Mouse (Mus musculus) heart, embryonic 16.5 days (tissue): ENCODE results near the gene Bub1b. TPM values are rescaled to one million over a fixed set of nuclear protein-coding genes. Genes with fewer than 3 reads are reported as not detected.

Experiments
- ATAC-seq: fragments of 200-750 bp; cut with Nextera tagmentation; replicated peaks from 2 replicates; pipeline ENCODE4 v1.8.0; 2017; ENCODE audit warnings: moderate number of reproducible peaks; ENCODE audit not compliant: insufficient read depth, low FRiP score; ENCODE audit errors: extremely low read depth
- H3K27ac ChIP-seq: fragments of 300-500 bp; sonication (generic); 2 replicates; pipeline ENCODE4 v1.5.1; 2014; ENCODE audit warnings: mild to moderate bottlenecking, low read length, control low read depth, moderate library complexity
- H3K27me3 ChIP-seq: fragments of 300-500 bp; sonication (generic); 2 replicates; pipeline ENCODE4 v1.6.1; 2014; ENCODE audit warnings: low read length, mixed read lengths; ENCODE audit not compliant: control insufficient read depth, insufficient read depth
- H3K36me3 ChIP-seq: fragments of 300-500 bp; sonication (generic); 2 replicates; pipeline ENCODE4 v1.6.1; 2014; ENCODE audit not compliant: control insufficient read depth, insufficient read depth
- H3K4me1 ChIP-seq: fragments of 300-500 bp; sonication (generic); 2 replicates; pipeline ENCODE4 v1.6.1; 2014; ENCODE audit warnings: low read length, mixed read lengths; ENCODE audit not compliant: control insufficient read depth, insufficient read depth
- H3K4me2 ChIP-seq: fragments of 300-500 bp; sonication (generic); 2 replicates; pipeline ENCODE4 v1.6.1; 2014; ENCODE audit warnings: low read depth, mild to moderate bottlenecking, control low read depth, low read length
- H3K4me3 ChIP-seq: fragments of 300-500 bp; sonication (generic); 2 replicates; pipeline ENCODE4 v1.5.1; 2014; ENCODE audit warnings: mild to moderate bottlenecking, control low read depth, low read length
- H3K9ac ChIP-seq: fragments of 300-500 bp; sonication (generic); 2 replicates; pipeline ENCODE4 v1.6.1; 2014; ENCODE audit warnings: low read length, control low read depth
- H3K9me3 ChIP-seq: fragments of 300-500 bp; sonication (generic); replicated peaks from 2 replicates; pipeline ENCODE4 v1.6.1; 2016; ENCODE audit warnings: low read length; ENCODE audit not compliant: control insufficient read depth
- WGBS: fragments of 180-500 bp; shearing (Covaris S2); extraction: QIAGEN DNeasy Blood & Tissue Kit; methylation state at CpG from one replicate; pipeline ENCODE4 v1.1.7; 2014; 5-methylcytosine and 5-hydroxymethylcytosine counted together
- polyA plus RNA-seq: library from polyadenylated mRNA; unstranded; fragments of >200 nt; fragmentation: Nextera tagmentation; extraction: Ambion mirVana; gene quantifications from 2 replicates; pipeline ENCODE4 v1.2.1, GENCODE M21; 2015

Bub1b gene
- polyA plus RNA-seq, 1 experiment from 2014 or later: 78.4 TPM

DNA sequence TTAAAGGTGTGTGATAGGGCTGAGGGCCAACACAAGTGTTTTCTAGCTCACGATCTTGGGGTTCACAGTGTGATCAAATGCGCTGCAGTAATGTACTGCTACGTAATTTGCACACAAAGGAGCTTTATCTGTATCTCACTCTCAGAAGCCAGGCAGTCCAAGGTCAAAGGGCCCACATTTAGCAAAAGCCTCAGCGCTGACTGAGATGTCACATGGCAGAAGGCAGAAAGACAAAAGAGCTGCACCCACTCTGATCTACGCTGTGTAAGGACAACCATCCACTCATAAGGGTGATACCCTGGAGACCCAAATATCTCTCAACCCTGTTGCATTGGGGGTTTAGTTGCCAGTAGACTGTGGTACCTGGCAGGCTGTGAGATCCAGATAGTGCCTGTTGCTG is 69.2 kb downstream of the Bub1b start:
- no peaks in the 10 kb centered on the region for H3K9me3 ChIP-seq
- no peaks in the 10 kb centered on the region for H3K36me3 ChIP-seq
- H3K27ac ChIP-seq: peak overlapping the region; percentile 74
- H3K4me1 ChIP-seq: peaks cover 58% of the 10 kb centered on the region
- no peak overlapping the region for H3K9ac ChIP-seq
- no peak overlapping the region for H3K4me3 ChIP-seq
- no peak for ATAC-seq
- no peaks in the 10 kb centered on the region; the same call in 1 of the 2 replicates for H3K27me3 ChIP-seq
- H3K4me2 ChIP-seq: no peak overlapping the region
- WGBS: 23% methylated on average over 5 of the region's 5 CpGs

DNA sequence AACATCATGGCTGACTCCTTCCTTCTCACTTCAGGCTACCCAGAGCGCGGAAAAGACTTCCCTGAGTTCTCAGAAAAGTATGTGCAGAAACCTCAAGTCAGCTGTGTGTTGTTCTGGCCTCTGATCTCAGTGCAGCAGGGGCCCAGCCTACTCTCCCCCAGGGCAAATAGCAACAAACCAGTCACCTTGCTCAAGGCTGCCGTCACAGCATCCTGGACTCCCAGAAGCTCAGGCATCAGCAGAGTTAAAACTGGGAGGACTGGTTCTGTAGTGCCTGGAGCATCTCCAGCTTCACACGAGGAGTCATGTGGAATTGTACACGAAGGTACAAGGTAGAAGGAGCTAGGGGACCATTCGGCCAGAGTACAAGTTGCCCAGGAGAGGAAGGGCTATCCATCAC is 71.2 kb downstream of the Bub1b start:
- Histone ChIP-seq H3K9ac (no peak overlapping the region), H3K4me3 (no peak overlapping the region), H3K27me3 (peaks cover 3% of the 10 kb centered on the region), H3K27ac (peak overlapping the region; percentile 76; the same call in 1 of the 2 replicates), H3K36me3 (no peaks in the 10 kb centered on the region), H3K4me2 (no peak overlapping the region), H3K9me3 (no peaks in the 10 kb centered on the region), H3K4me1 (peaks cover 46% of the 10 kb centered on the region)
- no peak for ATAC-seq
- 64% methylated on average over 6 of the region's 6 CpGs for WGBS

DNA sequence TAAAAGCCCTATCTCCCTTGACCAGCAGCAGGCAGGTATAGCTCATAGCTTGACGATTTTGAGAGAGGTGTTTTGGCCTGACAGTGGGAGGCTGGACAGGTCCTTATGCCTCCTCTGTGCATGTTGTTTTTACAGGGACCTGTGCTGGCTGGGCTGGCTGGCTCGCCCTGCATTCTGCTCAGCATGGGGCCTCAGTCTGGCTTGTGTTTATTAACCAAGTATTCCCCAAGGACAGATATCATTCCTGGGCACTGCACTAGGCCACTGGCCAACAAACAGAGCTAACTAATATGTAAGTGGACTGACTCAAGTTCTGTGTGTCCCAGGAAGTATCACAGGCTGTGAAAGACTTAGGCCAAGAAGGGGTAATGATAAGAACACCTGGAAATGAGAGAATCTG is 71.8 kb downstream of the Bub1b start:
- Histone ChIP-seq H3K4me3 (no peak overlapping the region), H3K9me3 (no peaks in the 10 kb centered on the region), H3K27me3 (peaks cover 7% of the 10 kb centered on the region), H3K27ac (peak overlapping the region; percentile 76), H3K4me1 (peaks cover 40% of the 10 kb centered on the region), H3K9ac (0 out of 2 replicates have a peak overlapping the region, but pooled peaks have one; percentile 21), H3K36me3 (no peaks in the 10 kb centered on the region), H3K4me2 (no peak overlapping the region)
- 31% methylated on average over 2 of the region's 2 CpGs for WGBS
- ATAC-seq: peak; percentile 67; the same call in 1 of the 2 replicates

DNA sequence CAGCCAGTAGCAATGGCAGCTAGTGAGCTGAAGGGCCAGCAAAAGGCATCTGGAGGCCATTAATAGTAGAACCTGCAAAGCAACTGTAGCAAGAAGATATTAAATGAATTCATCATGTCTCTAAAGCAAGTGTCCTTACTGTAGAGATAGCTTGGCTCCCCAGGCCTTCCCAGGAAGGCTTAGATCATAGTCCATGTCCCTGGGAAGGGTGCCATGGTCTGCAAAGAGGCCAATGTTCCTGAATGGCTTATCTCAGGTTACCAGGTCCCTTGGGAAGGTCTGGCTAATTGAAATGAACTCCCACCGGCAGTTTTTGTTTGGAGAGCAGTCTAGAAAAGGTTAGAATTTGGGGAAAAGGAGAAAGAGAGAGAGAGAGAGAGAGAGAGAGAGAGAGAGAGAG is 73.7 kb downstream of the Bub1b start:
- peaks cover 23% of the 10 kb centered on the region for H3K4me1 ChIP-seq
- no peaks in the 10 kb centered on the region for H3K36me3 ChIP-seq
- no peaks in the 10 kb centered on the region for H3K9me3 ChIP-seq
- no peak for ATAC-seq
- H3K9ac ChIP-seq: no peak overlapping the region
- no peak overlapping the region for H3K4me3 ChIP-seq
- H3K27me3 ChIP-seq: peaks cover 25% of the 10 kb centered on the region
- 74% methylated on average over 1 of the region's 1 CpGs for WGBS
- no peak overlapping the region for H3K27ac ChIP-seq
- no peak overlapping the region for H3K4me2 ChIP-seq

DNA sequence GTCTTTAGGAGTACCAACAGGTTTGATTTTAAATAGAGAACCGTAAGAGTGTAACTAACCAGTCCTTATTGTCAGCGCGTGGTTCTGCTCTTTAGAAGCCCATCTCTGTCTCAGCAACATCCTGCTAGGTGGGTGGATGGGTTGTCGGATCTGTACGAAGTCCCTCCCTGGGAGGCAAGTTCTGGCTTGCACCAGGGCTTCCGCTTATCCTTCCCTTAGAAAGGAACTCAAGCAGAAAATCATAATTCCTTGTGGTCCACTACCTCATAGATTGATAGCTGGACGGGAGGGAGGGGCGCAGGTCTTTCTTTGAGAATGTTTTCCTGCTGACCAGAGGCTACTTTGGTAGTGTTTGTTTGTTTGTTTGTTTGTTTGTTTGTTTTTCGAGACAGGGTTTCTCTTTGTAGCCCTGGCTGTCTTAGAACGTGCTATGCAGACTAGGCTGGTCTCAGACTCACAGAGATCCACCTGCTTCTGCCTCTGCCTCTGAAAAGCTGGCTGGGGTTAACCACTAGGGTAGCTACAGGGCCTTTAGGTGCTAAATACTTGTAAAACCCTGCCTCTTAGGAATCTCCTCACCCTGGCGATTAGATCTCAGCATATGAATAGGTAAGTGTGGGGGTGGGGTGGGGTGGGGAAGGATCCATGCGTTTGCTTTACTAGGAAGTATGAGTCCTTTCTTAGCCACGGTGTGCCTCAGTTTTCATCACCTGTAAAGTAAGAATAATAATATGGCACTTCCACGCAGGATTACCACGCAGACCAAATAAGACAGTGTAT is 75.9 kb downstream of the Bub1b start:
- peaks cover 22% of the 10 kb centered on the region for H3K4me1 ChIP-seq
- no peak for ATAC-seq
- H3K9ac ChIP-seq: no peak overlapping the region
- no peak overlapping the region for H3K27ac ChIP-seq
- 43% methylated on average over 15 of the region's 15 CpGs for WGBS
- H3K9me3 ChIP-seq: no peaks in the 10 kb centered on the region
- peaks cover 34% of the 10 kb centered on the region for H3K27me3 ChIP-seq
- no peaks in the 10 kb centered on the region for H3K36me3 ChIP-seq
- no peak overlapping the region for H3K4me3 ChIP-seq
- H3K4me2 ChIP-seq: no peak overlapping the region

DNA sequence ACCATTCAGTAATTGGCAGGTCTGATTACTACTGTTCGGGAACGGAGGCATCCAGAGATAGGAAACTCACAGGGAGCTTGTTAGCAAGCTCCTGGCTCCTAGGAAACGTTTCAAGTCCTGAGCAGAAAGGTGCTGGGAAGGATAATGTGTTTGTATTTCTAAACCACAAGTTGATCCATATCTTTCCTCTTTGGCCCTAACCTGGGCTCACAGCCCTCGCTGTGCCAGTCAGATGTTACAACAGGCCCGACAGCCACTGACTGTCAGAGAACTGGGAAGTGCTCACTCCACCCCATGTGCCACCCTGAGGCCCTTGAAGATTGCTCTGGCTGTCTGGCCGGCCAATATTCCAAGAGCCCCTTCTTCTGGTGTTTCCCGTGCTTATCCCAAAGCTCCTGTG is 76.5 kb downstream of the Bub1b start:
- ATAC-seq: no peak
- H3K4me2 ChIP-seq: no peak overlapping the region
- peaks cover 18% of the 10 kb centered on the region for H3K4me1 ChIP-seq
- H3K9ac ChIP-seq: no peak overlapping the region
- H3K36me3 ChIP-seq: no peaks in the 10 kb centered on the region
- no peaks in the 10 kb centered on the region for H3K9me3 ChIP-seq
- peaks cover 39% of the 10 kb centered on the region for H3K27me3 ChIP-seq
- WGBS: 32% methylated on average over 7 of the region's 7 CpGs
- H3K4me3 ChIP-seq: no peak overlapping the region
- no peak overlapping the region for H3K27ac ChIP-seq

DNA sequence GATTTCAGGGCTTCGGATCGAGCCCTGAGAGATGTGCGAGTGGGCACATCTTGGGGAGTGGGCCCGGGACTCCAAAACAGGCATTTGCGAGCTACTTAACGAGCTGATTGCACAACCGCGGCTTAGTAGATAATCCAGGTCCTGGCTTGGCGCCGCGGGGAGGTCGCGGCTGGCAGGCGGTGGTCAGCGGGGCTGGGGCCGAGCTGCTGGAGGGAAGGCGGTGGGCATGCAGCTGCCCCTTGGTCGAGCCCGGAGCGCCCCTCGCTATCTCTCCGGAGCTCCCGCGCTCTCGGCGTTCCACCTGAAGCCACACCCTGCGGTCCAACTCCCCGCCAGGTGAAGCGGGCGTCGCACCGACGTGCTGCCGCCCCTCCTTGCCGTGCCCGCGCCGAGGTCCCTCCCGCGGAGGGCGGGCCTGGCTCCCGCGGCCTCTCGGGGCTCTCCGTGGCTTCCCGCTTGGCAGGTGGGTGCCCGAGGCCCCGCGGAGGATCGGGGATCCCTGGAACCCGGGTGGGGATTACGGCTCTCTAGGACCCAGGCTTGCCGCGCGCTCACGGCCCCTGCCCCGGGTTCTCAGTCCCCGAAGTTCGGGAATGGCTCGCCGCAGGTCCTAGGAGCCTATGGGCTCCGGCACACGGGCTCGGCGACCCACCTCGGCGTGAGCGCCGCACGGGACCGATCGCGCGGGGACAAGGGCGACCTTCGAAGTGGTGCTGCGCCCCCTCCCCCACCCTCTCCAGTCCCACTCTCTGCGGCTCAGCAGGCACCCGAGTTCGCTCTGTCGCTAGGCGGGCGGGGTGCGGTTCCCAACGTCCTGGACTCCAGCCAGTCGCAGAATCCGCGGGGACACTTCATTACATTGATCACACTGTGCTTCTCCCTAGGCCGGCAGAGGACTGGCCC is 79.1 kb downstream of the Bub1b start:
- 1% methylated on average over 84 of the region's 89 CpGs for WGBS
- Histone ChIP-seq H3K36me3 (no peaks in the 10 kb centered on the region), H3K4me1 (peaks cover 11% of the 10 kb centered on the region), H3K9me3 (no peaks in the 10 kb centered on the region), H3K9ac (peak overlapping the region; percentile 80), H3K27ac (no peak overlapping the region), H3K4me3 (peak overlapping the region; percentile 67), H3K4me2 (peak overlapping the region; percentile 99), H3K27me3 (peaks cover 39% of the 10 kb centered on the region)
- ATAC-seq: peak; percentile 25; the same call in 1 of the 2 replicates

DNA sequence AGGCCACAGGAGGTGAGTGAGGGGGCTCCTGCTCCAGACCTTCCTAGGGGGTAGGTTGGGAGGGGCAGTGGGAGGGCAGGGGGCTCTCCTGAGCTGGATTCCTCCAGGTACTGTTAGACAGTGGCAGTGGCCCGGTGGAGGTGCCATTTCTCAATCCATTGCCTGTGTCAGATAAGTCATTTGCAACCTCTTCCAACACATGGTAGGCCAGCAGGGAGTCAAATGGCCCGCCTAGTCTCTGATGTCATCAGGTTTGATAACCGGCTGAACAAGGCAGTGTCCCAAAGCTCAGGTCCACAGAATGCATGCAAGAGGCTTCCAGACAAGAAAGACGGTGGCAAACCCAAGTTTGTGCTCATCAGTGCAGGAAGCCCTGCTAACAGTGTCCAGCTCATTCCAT is 79.8 kb downstream of the Bub1b start:
- peak overlapping the region; percentile 67 for H3K4me3 ChIP-seq
- no peak for ATAC-seq
- WGBS: 22% methylated on average over 4 of the region's 4 CpGs
- H3K27me3 ChIP-seq: peaks cover 39% of the 10 kb centered on the region
- no peak overlapping the region for H3K27ac ChIP-seq
- H3K9ac ChIP-seq: peak overlapping the region; percentile 80
- peak overlapping the region; percentile 99 for H3K4me2 ChIP-seq
- no peaks in the 10 kb centered on the region for H3K36me3 ChIP-seq
- H3K4me1 ChIP-seq: peaks cover 17% of the 10 kb centered on the region
- H3K9me3 ChIP-seq: no peaks in the 10 kb centered on the region

DNA sequence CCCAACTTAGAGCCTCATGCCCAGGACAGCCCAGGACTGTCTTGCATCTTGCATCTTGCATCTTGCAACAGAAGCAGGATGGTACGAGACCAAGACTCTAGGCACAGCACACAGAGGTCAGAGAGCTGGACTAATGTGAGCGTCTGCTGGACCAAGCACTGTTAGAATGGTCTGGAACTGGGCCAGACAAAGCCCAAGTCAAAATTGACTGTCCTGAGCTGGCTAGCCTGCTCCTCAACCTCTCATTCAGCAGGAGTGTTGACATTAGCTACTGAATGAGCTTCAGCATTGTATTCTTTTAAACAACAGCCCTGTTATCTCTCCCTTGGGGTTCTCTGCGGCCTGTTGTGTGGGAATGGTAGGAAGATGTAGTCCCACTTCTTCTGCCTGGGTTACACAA is 81.6 kb downstream of the Bub1b start:
- peaks cover 22% of the 10 kb centered on the region for H3K4me1 ChIP-seq
- WGBS: 60% methylated on average over 3 of the region's 3 CpGs
- H3K9me3 ChIP-seq: no peaks in the 10 kb centered on the region
- peaks cover 33% of the 10 kb centered on the region for H3K27me3 ChIP-seq
- no peak overlapping the region for H3K9ac ChIP-seq
- no peak overlapping the region for H3K4me2 ChIP-seq
- H3K36me3 ChIP-seq: no peaks in the 10 kb centered on the region
- no peak for ATAC-seq
- H3K4me3 ChIP-seq: no peak overlapping the region
- no peak overlapping the region for H3K27ac ChIP-seq
